Mouse (Mus musculus): ENCODE data around the gene Cap2.
A peak's percentile ranks its signal among the peaks of the same experiment; 100 is the strongest.

Cap2 gene

DNA sequence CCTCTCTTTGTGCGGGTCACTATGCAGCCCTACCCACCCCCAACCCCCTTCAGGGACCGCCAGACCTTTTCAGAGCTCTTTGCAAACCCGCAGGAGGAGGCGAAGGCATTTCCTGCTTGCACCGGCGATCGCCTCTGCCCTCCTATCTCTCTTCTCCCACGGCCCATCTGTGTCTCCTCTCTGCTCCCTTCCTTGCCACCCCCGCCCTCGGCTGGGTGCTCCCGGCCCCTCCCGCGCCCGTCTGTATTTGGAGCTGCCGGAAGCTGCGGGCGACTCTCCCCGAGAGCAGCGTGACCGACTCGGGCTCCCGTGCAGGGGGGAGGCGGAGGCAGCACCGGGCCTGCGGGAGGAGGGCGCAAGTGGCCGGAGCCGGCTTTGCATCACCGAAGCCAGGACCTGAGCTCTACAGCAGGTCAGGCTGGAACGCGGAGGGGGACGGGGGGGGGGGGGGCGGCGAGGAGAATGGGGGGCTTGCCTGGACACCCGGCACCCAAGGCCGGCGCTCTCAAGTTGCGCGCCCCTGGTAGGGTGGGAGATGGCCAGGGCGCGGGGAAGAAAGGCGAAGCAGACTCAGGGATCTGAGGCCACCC, at the start of gene Cap2:
Gene Cap2, plus strand, starts transcription at position 49 of the 590 bp plus-strand sequence.
- DNase-seq (ENCODE audit: low spot score) = peak; percentile 38

DNA sequence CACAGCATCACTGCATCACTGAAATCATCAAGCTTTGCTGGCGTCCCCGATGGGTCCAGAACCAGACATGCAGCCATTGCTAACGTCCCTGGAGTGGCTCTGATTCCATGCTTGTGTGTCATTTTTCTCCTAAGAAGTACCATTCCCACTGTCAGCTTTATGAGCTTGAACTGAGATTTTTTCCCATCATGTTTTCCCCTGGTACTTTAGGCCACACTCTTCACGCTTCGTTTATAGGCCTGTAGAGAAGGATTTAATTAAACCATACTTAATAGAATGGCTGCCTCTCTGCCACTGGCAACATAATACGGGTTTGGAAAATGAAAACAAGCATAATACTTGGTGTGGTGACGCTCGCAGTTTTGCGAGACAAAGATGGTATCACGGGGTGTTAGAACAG, 42.1 kb upstream of the Cap2 start:
- DNase-seq (ENCODE audit: low spot score) = no peak

DNA sequence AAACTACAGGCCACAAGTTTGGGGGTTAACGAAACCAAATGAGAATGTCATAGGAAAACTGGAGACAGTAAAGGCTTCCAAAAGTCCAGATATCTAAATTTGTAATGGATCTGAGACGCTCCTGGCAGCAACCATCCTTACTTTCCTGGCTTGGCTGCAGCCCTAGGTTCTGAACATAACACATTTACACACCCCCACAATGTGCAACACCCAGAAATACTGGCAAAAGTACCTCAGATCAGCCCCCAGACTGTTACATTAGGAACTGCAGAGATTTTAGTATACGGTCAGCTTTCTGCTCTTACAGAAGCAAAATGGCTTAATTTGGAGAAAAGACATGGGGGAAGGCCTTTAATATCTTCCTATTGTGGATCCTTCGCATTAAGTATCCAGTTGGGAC, 39.4 kb upstream of the Cap2 start:
- no peak for DNase-seq (ENCODE audit: low spot score)

DNA sequence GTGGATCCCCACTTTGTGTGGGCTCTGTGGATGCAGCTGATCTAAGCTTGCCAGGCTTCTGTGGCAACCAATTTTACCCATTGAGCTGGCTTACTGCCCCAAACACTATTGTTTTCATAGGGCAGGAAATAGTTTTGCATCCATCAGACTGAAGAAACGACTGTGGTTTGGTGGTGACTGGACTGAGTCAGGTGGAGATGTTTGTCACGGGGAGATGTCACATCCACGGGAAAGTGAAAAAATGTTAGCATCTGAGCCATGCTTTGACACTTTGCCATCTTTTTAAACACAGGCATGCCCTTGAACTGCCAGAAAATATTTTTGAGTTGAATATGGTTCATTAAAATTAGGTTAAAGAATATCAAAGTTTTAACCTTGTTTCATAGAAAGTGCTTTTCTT, 37.9 kb upstream of the Cap2 start:
- DNase-seq (ENCODE audit: low spot score) = no peak

DNA sequence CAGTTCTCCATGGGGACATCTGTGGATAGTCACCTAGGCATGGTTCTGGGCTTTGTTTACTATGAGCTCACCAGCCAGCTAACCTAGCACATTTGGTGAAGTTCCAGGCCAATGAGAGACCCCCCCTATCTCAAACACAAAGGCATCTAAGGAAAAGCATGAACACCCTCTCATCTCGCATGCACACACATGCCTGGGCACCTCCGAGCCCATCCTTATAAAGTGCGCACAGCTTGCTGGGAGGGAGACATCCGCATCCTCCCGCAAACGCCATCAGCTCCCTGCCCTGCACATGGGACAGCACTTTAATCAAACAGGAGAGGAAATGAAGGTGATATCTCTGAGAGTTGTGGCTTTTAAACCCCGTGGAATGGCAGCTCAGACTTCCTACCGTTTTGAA, 33.4 kb upstream of the Cap2 start:
- no peak for DNase-seq (ENCODE audit: low spot score)

DNA sequence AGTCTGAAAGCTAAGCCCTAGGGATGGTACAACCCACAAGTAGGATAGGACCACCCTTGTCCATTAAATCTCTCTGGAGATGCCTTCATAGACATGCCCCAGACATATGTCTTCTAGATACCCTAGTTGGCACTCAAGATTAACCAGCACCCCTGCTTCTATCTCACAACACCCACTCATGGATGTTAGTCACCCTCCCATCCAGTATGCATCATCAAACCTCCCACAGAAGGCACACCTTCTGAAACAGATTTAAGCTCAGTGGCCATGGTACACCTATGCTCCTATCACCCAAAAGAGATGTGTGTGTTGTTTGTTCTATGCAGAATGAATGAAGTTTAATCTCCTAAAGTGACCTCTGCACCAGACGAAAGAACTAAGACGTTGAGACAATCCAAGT, 32.1 kb upstream of the Cap2 start:
- no peak for DNase-seq (ENCODE audit: low spot score)

DNA sequence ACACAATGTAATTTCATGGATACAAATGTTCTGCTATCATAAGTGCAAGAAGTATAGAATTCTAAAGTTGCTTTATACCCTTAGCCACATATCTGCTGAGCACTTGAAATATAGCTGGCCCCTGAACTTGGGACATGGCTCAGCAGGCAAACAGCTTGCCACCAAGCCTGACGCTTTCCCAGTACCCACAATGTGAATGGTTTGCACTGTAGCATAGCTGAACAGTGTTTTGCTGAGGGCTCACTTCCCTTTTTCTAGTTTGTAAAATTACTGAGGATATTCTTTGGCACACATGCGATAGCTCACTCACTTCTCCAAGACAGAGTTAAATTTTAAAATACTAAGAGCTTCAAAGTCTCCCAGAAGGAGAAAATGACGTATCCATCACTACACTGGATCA, 20.4 kb upstream of the Cap2 start:
- DNase-seq (ENCODE audit: low spot score) = no peak

DNA sequence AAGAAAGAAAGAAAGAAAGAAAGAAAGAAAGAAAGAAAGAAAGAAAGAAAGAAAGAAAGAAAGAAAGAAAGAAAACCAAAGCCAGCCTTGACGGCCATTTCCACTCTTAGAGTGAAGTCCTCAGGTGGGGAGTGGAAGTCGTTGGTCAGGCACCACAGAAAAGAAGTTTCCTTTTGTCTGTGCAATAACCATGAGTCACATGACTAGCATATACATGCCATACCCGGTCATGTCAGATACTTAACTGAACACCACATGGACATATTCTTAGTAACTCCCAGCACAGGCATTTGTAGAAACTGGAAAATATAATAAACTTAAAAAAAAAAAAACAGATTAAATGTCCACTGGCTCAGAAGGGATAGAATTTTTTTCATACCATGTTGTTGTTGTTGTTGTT, 16.0 kb upstream of the Cap2 start:
- no peak for DNase-seq (ENCODE audit: low spot score)

DNA sequence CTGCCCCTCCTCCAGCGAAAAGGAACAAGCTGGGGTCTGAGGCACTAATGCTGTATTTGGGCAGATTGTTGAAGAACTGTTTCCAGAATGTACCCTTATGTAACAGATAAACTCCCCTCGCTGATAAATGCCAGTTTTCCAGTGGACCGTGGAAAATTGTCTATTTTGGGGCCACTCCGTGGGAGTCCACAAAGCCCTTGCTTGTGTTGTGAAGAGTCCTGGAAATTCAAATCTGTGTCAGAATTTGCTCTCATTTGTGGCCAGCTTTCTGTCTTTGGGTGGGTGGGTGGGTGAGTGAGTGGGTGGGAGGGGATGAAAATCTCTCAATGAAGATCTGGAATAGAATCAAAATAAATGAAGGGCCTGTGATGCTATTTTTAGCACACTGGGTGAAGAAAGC, 13.5 kb upstream of the Cap2 start:
- no peak for DNase-seq (ENCODE audit: low spot score)

DNA sequence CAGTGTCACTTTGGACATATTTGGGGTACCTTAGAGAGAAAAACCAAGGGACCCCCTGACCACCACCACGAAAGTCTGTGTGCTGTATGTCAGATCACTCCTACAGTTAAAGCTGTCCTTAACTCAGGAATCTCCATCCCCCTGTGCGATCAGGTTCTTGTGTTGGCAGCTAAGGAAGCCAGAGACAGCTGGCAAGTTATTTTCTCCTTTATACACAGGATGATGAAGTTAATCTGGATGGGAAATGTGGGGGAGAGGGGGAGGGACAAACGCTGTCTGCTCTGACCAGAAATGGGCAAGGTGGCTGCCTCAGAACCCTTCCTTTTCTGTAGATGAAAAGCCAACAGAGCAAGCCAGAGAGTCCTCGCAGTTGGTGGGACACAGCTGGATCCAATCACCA, 11.0 kb upstream of the Cap2 start:
- DNase-seq (ENCODE audit: low spot score) = no peak

DNA sequence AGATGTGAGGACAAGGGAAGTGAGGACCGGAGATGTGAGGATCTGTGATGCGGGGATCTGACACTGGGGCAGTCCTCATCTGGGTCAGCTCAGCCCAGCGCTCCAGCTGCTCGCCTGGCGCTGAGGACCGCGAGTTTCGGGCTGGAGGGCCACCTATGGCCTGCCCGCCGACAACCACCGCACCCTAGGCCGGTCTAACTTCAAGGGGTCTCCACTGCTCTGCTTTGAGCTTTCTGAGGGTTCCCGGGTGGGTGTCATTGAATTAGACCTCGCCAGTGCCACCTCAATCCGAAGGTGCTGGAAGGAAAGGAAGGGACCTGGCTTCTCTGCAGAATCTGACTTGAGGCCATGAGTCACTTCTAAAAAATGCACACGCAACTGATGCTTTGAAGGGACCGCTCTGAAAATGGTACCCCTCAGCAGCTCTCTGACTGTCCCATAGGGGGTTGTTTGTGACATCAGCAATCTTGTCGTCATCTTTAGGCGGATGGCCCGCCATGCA, 793 bp downstream of the Cap2 start:
- no peak for DNase-seq (ENCODE audit: low spot score)

DNA sequence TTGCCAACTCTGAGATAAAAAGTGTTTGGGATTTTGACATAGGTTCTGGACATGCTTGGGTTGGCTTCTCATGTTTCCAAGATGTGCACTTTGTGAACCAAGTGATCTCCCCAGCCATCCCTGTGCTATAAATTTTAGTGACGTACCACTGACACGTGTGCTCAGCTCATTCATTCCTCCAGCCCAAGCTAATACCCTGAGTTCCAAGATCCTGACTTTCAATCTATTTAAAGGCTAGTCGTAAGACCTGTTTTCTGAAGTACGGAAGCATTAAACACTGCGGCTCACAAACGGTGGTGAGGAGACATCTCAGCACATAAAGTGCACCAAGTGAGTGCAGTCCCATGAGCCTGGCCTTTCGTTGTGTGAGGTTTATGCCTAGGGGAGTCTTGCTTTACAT, 6.3 kb downstream of the Cap2 start:
- DNase-seq (ENCODE audit: low spot score) = no peak

DNA sequence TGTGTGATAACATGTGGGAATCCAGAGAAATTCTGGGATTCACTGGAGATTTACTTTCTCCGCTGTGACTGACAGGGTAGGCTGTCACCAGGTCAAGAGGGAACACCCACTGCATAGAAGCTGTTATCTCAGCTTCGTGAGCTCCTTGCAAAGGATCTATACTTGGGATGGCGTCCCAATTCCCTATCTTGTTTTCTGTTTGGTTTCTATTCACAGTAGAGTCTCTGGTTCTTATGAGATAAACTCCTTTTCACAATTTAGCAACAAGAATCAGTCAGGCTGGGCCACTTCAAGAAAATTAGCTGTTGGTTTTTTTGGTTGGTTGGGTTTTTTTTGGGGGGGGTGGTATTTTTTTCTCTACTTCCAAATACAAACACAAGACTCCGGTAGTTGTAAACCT, 7.2 kb downstream of the Cap2 start:
- no peak for DNase-seq (ENCODE audit: low spot score)

DNA sequence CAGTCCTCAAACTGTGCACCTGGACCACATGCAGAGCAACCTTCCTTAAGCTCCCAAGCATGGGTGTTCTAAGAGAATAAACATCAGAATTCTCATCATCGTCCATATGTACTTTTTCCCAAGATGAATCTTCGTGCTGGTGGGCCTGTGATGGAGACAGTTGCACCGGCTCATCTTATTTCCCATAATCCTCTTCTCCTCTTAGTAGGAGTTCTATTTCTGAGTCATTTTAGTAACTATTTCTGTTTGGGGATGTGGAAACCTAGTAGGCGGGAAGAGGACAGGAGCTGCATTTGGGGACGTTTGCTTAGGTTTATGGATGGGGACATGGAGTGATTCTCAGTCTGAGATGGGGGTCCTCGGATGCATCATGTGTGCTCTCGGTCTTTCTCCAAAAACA, 8.8 kb downstream of the Cap2 start:
- no peak for DNase-seq (ENCODE audit: low spot score)

DNA sequence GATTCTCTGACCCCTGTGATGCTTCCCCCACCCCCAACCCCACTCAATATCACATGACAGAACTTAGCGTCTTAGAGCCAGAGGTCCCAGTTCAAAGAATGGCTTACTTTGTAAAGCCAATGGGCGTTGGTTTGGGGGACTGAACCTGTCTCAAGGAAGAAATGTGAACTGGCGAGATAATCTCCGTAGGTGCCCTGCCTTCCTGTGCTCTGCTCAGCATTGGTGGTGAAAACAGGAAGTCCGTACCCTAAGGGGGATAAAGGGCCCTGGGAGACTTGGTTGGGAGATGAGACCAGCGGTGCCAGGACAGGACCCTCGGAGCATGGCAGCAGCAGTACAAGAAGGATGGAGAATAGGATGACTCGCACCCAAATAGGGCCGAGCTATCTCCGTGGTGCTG, 12.8 kb downstream of the Cap2 start:
- no peak for DNase-seq (ENCODE audit: low spot score)

DNA sequence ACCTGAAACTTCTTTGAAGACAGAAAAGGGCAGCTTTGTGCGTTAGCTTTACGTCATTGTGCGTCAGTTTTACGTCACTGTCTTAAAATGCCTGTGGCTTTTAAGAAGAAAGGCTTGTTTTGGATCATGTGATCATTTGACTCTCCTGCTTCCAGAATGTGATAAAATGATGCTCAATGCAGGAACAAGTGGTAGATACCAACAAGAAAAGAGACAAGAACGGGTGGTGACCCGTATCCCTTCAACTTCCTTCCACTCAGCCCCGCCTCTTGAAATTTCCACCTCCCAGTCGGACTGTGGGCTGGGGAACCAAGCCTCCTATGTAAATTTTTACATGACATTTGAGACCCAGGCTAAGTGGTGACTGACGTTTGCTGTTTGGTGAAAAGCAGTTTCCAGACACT, 13.5 kb downstream of the Cap2 start:
- no peak for DNase-seq (ENCODE audit: low spot score)

DNA sequence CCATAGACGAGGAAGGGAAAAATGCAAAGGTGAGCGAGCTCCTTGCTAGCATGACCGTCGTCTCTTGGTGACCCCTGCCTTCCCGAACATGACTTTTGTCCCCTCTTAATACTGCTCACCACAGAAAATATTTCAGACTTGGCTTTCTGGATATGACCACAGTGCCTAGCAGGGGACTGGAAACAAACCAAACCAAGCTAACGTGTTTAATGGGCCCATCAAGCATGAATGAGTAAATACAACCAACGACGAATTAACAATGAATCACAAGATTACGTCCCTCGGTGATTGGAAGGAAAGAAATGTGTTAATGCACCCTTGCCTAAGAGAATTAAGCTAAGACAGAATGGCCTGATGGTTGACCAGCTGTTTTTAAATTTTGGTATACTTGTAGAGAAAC, 13.9 kb downstream of the Cap2 start:
- DNase-seq (ENCODE audit: low spot score) = no peak

DNA sequence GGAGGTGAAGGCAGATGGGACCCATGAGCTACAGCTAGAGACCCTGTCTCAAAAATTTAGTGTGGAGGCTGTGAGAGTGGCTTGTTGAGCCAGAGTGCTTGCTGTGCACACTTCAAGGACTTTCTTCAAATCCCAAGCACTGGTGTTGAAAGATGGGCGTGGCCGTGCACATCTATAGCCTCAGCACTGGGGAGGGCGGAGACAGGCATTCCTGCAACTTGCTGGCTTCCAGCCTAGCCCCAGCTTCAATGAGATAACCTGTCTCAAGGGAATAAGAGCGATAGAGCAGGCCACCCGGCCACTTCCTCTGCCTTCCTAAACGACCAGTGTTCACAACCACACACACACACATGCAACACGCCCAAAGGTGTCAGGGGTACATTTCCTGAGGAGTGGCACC, 14.5 kb downstream of the Cap2 start:
- DNase-seq (ENCODE audit: low spot score) = no peak

DNA sequence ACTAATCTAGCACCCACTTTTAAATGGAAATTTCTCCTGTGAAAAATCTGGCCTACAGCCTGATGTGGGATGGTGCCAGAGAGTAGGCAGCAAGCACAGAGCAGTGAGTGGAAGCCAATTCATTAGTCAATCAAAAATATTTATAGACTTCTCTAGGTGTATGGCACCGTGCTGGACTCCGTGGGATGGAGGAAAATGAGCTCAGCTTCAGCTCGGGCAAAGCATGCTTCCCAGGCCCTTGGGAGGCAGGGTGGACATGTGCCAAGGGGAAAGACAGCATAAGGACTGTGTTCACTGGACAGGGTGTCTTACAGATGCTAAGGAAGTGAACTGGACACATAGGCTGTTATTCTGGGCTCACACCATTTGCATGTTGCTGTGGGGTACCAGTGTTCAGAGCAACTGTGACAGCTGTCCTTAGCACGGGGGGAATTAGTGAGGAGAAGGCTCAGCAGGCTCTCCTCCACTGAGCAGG, 15.6 kb downstream of the Cap2 start:
- no peak for DNase-seq (ENCODE audit: low spot score)

DNA sequence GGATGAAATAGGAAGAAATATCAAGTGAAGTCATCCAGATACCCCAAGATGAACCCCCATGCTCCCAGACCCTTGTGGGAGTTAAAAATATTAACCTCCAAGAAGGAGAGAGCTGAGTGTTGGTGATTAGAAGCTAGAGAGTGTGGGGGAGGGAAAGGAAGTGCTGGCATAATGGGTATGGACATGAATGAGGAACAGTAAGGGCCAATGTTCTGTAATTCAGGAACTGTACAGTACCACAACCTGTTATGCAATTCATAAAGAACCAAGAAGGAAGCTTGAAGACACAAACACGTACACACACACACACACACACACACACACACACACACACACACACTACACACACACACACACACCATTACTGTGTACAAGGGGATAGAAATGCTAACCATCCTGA, 19.8 kb downstream of the Cap2 start:
- no peak for DNase-seq (ENCODE audit: low spot score)

DNA sequence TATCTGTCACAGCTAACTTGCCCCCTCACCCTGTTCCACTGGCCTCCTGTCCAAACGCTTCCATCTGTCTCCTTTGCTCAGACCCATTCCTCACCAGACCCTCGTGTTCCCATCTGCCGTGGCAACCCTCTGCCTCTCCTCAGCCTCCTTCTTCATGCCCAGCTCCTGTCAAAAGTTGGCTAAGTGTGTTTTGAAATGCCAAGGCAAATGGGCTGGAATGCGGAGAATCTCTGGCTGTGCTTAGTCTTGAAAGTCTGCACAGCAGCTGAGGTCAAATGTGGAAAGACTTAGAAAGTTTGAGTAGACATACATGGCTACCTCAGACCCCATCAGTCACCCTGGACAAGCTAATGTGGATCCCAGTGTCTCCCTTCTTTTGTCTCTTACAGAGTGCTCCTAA, 21.1 kb downstream of the Cap2 start:
- no peak for DNase-seq (ENCODE audit: low spot score)

DNA sequence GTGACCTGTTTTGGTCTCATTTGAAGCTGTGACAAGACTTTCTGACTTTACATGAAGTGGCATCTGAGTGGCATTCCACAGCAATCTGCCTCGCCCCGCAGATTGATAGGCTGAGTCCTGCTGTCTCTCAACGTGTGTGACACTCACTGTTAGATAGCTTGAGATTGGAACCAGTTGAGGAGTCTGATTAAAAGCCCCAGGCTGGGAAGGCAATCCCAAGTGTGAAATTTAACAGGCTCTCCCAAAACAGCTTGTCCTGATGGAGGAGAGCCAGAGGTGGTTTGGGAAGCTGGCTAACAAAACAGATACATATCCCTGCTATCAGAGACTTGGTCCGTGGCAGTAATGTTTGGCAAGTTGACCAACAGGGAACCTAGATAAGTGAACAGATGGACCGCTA, 21.6 kb downstream of the Cap2 start:
- no peak for DNase-seq (ENCODE audit: low spot score)

DNA sequence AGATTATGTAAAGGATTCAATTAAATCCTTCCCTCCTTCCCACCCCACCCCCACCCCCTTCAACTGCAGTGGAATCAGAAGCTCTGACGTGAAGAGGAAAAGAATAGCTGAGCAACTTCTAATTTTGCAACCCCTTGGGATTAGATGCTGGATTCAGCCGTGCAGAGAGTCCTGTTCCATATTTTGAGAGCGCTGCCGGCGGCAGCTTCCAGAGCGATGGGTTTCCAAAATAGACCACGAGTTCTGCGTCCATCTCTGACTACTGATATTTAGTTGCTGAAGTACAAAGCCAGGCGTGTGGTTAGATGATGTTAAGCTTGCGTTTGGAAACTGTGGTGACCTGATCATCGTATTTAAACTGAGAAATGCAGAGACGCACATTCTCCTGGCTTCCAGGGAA, 22.1 kb downstream of the Cap2 start:
- no peak for DNase-seq (ENCODE audit: low spot score)

All from ovary, postnatal 14 days (tissue).